ENCODE assay signal across 8 mouse cellular contexts in the genomic region with DNA sequence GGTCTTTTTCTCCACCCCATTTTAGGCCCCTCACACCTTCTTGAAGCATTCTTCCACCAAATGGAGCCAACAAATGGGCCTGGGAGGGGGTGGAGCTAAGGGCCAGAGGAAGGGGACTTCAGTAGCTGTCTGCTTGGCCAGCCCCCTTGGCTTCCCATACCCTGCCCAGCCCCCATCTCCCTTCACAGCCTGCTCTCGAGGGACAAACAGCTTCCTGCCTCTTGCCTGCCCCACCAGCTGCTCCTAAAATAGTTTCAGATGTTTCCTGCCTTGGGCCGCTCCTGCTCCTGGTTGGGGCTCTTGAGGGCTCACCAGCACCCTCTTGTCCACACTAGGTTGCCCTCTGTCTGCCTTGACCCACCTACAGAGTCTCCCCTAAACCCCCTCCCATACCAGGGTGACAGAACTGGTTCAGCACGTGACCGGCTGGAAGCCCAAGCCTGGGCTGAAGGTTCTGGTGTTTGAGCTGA. TPM values are rescaled to one million over a fixed set of nuclear protein-coding genes. Genes with fewer than 3 reads are reported as not detected.
DNase-seq lines count a peak whose midpoint lies in the region; ATAC-seq and TF ChIP-seq lines count a peak whose summit lies in the region.

No protein-coding gene starts in this region.

- peak overlapping the region; percentile 82 for H3K27ac ChIP-seq in liver, adult 2 months (replicated peaks; ENCODE audit: insufficient read depth, low read depth, low read length)
- H3K27ac ChIP-seq in midbrain, postnatal 0 days (ENCODE audit: low read depth, low read length), result peak overlapping the region; percentile 34; the same call in 1 of the 2 replicates

- peak overlapping the region; percentile 78 for H3K4me3 ChIP-seq in erythroblast, embryonic 14.5 days (replicated peaks)
- no peak overlapping the region for H3K4me3 ChIP-seq in liver, adult 2 months (ENCODE audit: insufficient read depth, low read depth, low read length)
- H3K4me3 ChIP-seq in midbrain, postnatal 0 days (ENCODE audit: low read depth, low read length), result no peak overlapping the region

- H3K79me2 ChIP-seq in liver, adult 2 months (ENCODE audit: control insufficient read depth, insufficient read depth, low read length), result no peaks in the 10 kb centered on the region

- H3K4me1 ChIP-seq in erythroblast, embryonic 14.5 days (ENCODE audit: control insufficient read depth), result peaks cover 94% of the 10 kb centered on the region
- H3K4me1 ChIP-seq in liver, adult 2 months (ENCODE audit: control insufficient read depth, insufficient read depth, low read length), result peaks cover 10% of the 10 kb centered on the region; the same call in 1 of the 2 replicates
- peaks cover 6% of the 10 kb centered on the region for H3K4me1 ChIP-seq in midbrain, postnatal 0 days (ENCODE audit: insufficient read depth, low read length)

- WGBS in liver, adult 2 months, result 65% methylated on average over 4 of the region's 4 CpGs
- 46% methylated on average over 4 of the region's 4 CpGs for WGBS in midbrain, postnatal 0 days

- no peak for ATAC-seq in erythroblast, adult 5-6 weeks (replicated peaks; ENCODE audit: low FRiP score, poor library complexity, severe bottlenecking)
- no peak for ATAC-seq in midbrain, postnatal 0 days (ENCODE audit: low FRiP score)

- no peak overlapping the region; the same call in 1 of the 2 replicates for H3K9ac ChIP-seq in liver, adult 2 months (ENCODE audit: low read depth, low read length)
- H3K9ac ChIP-seq in midbrain, postnatal 0 days (replicated peaks; ENCODE audit: low read length, poor library complexity, severe bottlenecking), result no peak overlapping the region

- 0 out of 2 replicates have a peak overlapping the region, but pooled peaks have one; percentile 18 for H3K4me2 ChIP-seq in midbrain, postnatal 0 days (ENCODE audit: low read depth, low read length, poor library complexity, severe bottlenecking)

- peak; percentile 89 for DNase-seq in embryo, embryonic 10.5 days (ENCODE audit: low spot score)
- peak; percentile 92 for DNase-seq in heart, adult 8-10 months (ENCODE audit: low spot score)
- DNase-seq in kidney, adult 11 months, result peak; percentile 89
- peak; percentile 28 for DNase-seq in liver, adult 2 months (ENCODE audit: extremely low read depth, low read depth, low spot score)
- DNase-seq in midbrain, postnatal 0 days (ENCODE audit: low spot score), result peak; percentile 47
- DNase-seq in testis, postnatal 10 days (ENCODE audit: low spot score), result peak; percentile 85

- no peak for TF ChIP-seq CTCF in liver, adult 2 months (IDR thresholded peaks at IDR 0.05; ENCODE audit: low read depth, low read length)
- no peak for TF ChIP-seq CTCF in midbrain, postnatal 0 days (IDR thresholded peaks at IDR 0.05)

- no peaks in the 10 kb centered on the region for H3K9me3 ChIP-seq in erythroblast, embryonic 14.5 days (ENCODE audit: control insufficient read depth, low read length)
- no peaks in the 10 kb centered on the region for H3K9me3 ChIP-seq in midbrain, postnatal 0 days (ENCODE audit: low read length)

- peaks cover 4% of the 10 kb centered on the region for H3K27me3 ChIP-seq in erythroblast, embryonic 14.5 days (ENCODE audit: control insufficient read depth)
- no peaks in the 10 kb centered on the region for H3K27me3 ChIP-seq in liver, adult 2 months (ENCODE audit: control insufficient read depth, insufficient read depth, low read length)
- 0 out of 2 replicates have a peak, but pooled peaks cover 4% of the 10 kb centered on the region for H3K27me3 ChIP-seq in midbrain, postnatal 0 days (ENCODE audit: insufficient read depth, low read length)

- TF ChIP-seq POLR2A in liver, adult 2 months (IDR thresholded peaks at IDR 0.05; ENCODE audit: extremely low read depth, insufficient read depth, low read length), result no peak

- H3K36me3 ChIP-seq in erythroblast, embryonic 14.5 days (ENCODE audit: control insufficient read depth), result peaks cover 72% of the 10 kb centered on the region
- H3K36me3 ChIP-seq in liver, adult 2 months (ENCODE audit: control insufficient read depth, insufficient read depth, low read length), result no peaks in the 10 kb centered on the region
- H3K36me3 ChIP-seq in midbrain, postnatal 0 days (ENCODE audit: insufficient read depth, low read length), result 0 out of 2 replicates have a peak, but pooled peaks cover 3% of the 10 kb centered on the region

RNA-seq across cellular contexts. Expression of a gene that starts 0.6 kb away (rescaled TPM):
- polyA plus RNA-seq in erythroblast, embryonic 14.5 days (2012), result 0.06 and 0.13 TPM in 2 replicates
- total RNA-seq in erythroblast, adult 5-6 weeks (2015; ENCODE audit: low replicate concordance), result 0.96 and 4.4 TPM in 2 replicates
- 5.3 and 12.9 TPM in 2 replicates for total RNA-seq in erythroblast, adult 5-6 weeks (2017; ENCODE audit: low replicate concordance)
- under 1 TPM in 1 of 4 experiments, not detected in 3; 0.25 TPM for total RNA-seq in heart, adult 8-10 months (2022)
- total RNA-seq in liver, adult 2 months (2014; rRNA removed), result not detected in 2 replicates
- 0.10 TPM in 1 of 2 replicates, not detected in the other for polyA plus RNA-seq in liver, adult 2 months (2012; rRNA removed)
- 0.55 TPM in 1 of 2 replicates, not detected in the other for total RNA-seq in midbrain, postnatal 0 days (2014; rRNA removed)
- 0.33 and 0.48 TPM in 2 replicates for polyA plus RNA-seq in midbrain, postnatal 0 days (2015; fragmentation: Nextera tagmentation; extraction: Ambion mirVana)

RNA-seq across cellular contexts. Expression of a gene that starts 2.2 kb away (rescaled TPM):
- 15.9 and 16.0 TPM in 2 replicates for polyA plus RNA-seq in erythroblast, embryonic 14.5 days (2012)
- total RNA-seq in erythroblast, adult 5-6 weeks (2015; ENCODE audit: low replicate concordance), result 11.1 and 32.3 TPM in 2 replicates
- total RNA-seq in erythroblast, adult 5-6 weeks (2017; ENCODE audit: low replicate concordance), result 16.3 and 18.1 TPM in 2 replicates
- total RNA-seq in heart, adult 8-10 months (2022), result 1 to 10 TPM; 6.0 to 9.5 (median 9.0) TPM
- 0.87 and 1.3 TPM in 2 replicates for total RNA-seq in liver, adult 2 months (2014; rRNA removed)
- 1.1 and 1.7 TPM in 2 replicates for polyA plus RNA-seq in liver, adult 2 months (2012; rRNA removed)
- 12.3 and 14.8 TPM in 2 replicates for total RNA-seq in midbrain, postnatal 0 days (2014; rRNA removed)
- polyA plus RNA-seq in midbrain, postnatal 0 days (2015; fragmentation: Nextera tagmentation; extraction: Ambion mirVana), result 16.2 and 18.1 TPM in 2 replicates

RNA-seq across cellular contexts. Expression of a gene that starts 8.2 kb away (rescaled TPM):
- polyA plus RNA-seq in erythroblast, embryonic 14.5 days (2012), result 14.4 and 22.3 TPM in 2 replicates
- total RNA-seq in erythroblast, adult 5-6 weeks (2015; ENCODE audit: low replicate concordance), result 392 and 403 TPM in 2 replicates
- total RNA-seq in erythroblast, adult 5-6 weeks (2017; ENCODE audit: low replicate concordance), result 364 and 493 TPM in 2 replicates
- total RNA-seq in heart, adult 8-10 months (2022), result 10 to 100 TPM in 3 of 4 experiments, 1 to 10 TPM in 1; 8.8 to 20.8 (median 13.5) TPM
- total RNA-seq in liver, adult 2 months (2014; rRNA removed), result 16.4 and 22.0 TPM in 2 replicates
- 19.3 and 30.6 TPM in 2 replicates for polyA plus RNA-seq in liver, adult 2 months (2012; rRNA removed)
- 1.9 and 4.2 TPM in 2 replicates for total RNA-seq in midbrain, postnatal 0 days (2014; rRNA removed)
- 5.0 and 5.7 TPM in 2 replicates for polyA plus RNA-seq in midbrain, postnatal 0 days (2015; fragmentation: Nextera tagmentation; extraction: Ambion mirVana)

RNA-seq across cellular contexts. Expression of a gene that starts 8.8 kb away (rescaled TPM):
- 0.24 and 0.25 TPM in 2 replicates for polyA plus RNA-seq in erythroblast, embryonic 14.5 days (2012)
- total RNA-seq in erythroblast, adult 5-6 weeks (2015; ENCODE audit: low replicate concordance), result 4.4 and 11.3 TPM in 2 replicates
- total RNA-seq in erythroblast, adult 5-6 weeks (2017; ENCODE audit: low replicate concordance), result 2.5 and 17.0 TPM in 2 replicates
- total RNA-seq in heart, adult 8-10 months (2022), result under 1 TPM in 3 of 4 experiments, not detected in 1; 0.17 to 0.41 (median 0.19) TPM
- total RNA-seq in liver, adult 2 months (2014; rRNA removed), result not detected in 2 replicates
- 0.19 and 0.44 TPM in 2 replicates for polyA plus RNA-seq in liver, adult 2 months (2012; rRNA removed)
- total RNA-seq in midbrain, postnatal 0 days (2014; rRNA removed), result 0.42 and 5.6 TPM in 2 replicates
- 0.59 and 1.1 TPM in 2 replicates for polyA plus RNA-seq in midbrain, postnatal 0 days (2015; fragmentation: Nextera tagmentation; extraction: Ambion mirVana)

RNA-seq across cellular contexts. Expression of a gene that starts 12.7 kb away (rescaled TPM):
- polyA plus RNA-seq in erythroblast, embryonic 14.5 days (2012), result not detected in 2 replicates
- total RNA-seq in erythroblast, adult 5-6 weeks (2015; ENCODE audit: low replicate concordance), result not detected in 2 replicates
- total RNA-seq in erythroblast, adult 5-6 weeks (2017; ENCODE audit: low replicate concordance), result 2.5 and 16.9 TPM in 2 replicates
- total RNA-seq in heart, adult 8-10 months (2022), result not detected
- 1.7 TPM in 1 of 2 replicates, not detected in the other for total RNA-seq in liver, adult 2 months (2014; rRNA removed)
- 0.44 and 0.76 TPM in 2 replicates for polyA plus RNA-seq in liver, adult 2 months (2012; rRNA removed)
- total RNA-seq in midbrain, postnatal 0 days (2014; rRNA removed), result 3.6 TPM in 1 of 2 replicates, not detected in the other
- 0.31 TPM in 1 of 2 replicates, not detected in the other for polyA plus RNA-seq in midbrain, postnatal 0 days (2015; fragmentation: Nextera tagmentation; extraction: Ambion mirVana)

Comparison
In these comparisons a context has a peak if more than half of its experiments do, and no peak if none do; other contexts are left out.
1. DNase-seq: peak in every context shown above with its lines; median percentile 92 in heart, adult 8-10 months; 89 in embryo, embryonic 10.5 days; 89 in kidney, adult 11 months; 85 in testis, postnatal 10 days; 47 in midbrain, postnatal 0 days; 28 in liver, adult 2 months.
2. RNA of a gene that starts 8.2 kb away (total RNA-seq): 364 to 493 TPM in erythroblast, adult 5-6 weeks; 16.4 to 22.0 TPM in liver, adult 2 months, 8.8 to 20.8 TPM in heart, adult 8-10 months and 1.9 to 4.2 TPM in midbrain, postnatal 0 days; every median in the first group is over 10 times any median in the second.